Mouse (Mus musculus): ENCODE results near the gene Cyb5rl. TPM values are rescaled to one million over a fixed set of nuclear protein-coding genes. Genes with fewer than 3 reads are reported as not detected.
A peak's percentile ranks its signal among the peaks of the same experiment; 100 is the strongest.

The Cyb5rl gene
- polyA plus RNA-seq (2021), result 4.3 TPM

DNA sequence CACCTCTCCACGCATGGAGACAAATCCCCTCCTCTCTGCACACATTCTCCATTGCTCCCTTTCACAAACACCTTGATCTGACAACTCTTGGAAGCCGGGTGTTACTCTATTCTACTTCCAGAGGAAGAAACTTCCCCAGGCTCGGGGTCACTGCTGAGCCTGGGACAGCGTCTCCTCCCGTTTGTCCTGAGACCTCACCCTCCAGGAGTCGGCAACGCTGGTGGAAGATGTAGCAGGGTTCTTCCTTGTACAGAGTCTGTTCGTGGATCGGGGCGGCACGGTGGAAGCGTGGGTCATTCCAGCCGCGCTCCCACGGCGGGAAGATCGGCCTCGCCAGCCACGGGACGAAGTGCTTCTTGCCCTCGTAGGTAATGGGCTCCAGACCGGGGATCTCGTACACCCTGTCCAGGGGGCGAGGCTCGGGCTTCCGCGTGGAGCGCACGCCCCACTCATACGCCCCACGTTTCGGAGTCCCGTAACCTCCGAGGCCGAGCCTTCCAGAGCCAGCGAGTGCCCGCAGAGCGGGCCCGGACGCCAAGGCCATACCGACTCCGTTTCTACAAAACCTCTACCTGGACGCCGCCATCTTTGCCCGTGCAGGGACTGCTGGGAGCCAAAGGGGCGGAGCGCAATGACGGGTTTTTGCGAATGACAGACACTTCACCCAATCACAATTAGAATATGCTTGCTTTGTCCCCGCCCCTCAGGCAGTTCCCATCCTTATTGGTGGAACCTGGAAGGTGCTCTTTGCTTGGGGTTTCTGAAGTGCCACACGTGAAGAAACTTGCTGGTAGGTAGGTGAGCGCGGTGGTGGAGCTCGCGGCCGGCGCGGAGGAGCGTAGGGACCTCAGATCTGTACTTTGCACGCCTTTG, at the start of gene Cyb5rl, which contains the start of gene Mrpl37:
Gene Cyb5rl, plus strand, starts transcription at position 737 of the 873 bp plus-strand sequence.
Gene Mrpl37, minus strand, starts transcription at position 617 of the 873 bp plus-strand sequence.
- TF ChIP-seq CTCF (IDR thresholded peaks at IDR 0.05), result no peak
- H3K27me3 ChIP-seq, result no peaks in the 10 kb centered on the region
- in situ Hi-C loops (cut with MboI; ENCODE audit: low pct_unique_long_range_greater_than_20kb), result loop anchor here (5.0 kb wide), 1 partner anchor 101 kb away; no protein-coding TSS in a partner anchor
- DNase-seq (ENCODE audit: low read depth, low spot score) (peak; percentile 82), ATAC-seq (peak; percentile 94)
- CTCF ChIA-PET, result no interaction called here
- POLR2A ChIA-PET, result no interaction called here

DNA sequence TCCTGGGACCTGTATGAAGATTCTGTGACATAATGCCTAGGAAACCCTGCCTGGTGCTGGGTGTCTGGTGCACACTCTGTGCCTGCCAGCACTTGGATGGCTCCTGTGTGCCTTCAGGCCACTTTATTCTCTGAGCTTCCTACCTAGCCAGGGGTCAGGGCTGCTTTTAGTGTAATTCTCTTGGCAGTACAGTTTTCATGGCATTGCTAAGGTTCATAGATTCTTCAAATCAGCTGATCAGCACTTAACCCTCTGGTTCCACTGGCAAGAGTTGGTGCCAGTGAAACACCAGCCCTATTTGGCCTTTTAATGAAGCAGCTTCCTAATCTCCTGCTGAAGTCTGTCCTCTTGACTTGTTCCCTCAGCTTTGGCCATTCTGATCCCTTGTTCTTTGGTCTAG, 49.5 kb upstream of the Cyb5rl start:
- CTCF ChIA-PET, result interaction anchor here (1.3 kb wide), 1 partner anchor 27 kb away, joined by 3 read pairs; no protein-coding TSS in a partner anchor
- DNase-seq (ENCODE audit: low read depth, low spot score) (no peak), ATAC-seq (no peak)
- POLR2A ChIA-PET, result no interaction called here
- H3K27me3 ChIP-seq, result no peaks in the 10 kb centered on the region
- in situ Hi-C loops (cut with MboI; ENCODE audit: low pct_unique_long_range_greater_than_20kb), result no loop called here
- no peak for TF ChIP-seq CTCF (IDR thresholded peaks at IDR 0.05)

DNA sequence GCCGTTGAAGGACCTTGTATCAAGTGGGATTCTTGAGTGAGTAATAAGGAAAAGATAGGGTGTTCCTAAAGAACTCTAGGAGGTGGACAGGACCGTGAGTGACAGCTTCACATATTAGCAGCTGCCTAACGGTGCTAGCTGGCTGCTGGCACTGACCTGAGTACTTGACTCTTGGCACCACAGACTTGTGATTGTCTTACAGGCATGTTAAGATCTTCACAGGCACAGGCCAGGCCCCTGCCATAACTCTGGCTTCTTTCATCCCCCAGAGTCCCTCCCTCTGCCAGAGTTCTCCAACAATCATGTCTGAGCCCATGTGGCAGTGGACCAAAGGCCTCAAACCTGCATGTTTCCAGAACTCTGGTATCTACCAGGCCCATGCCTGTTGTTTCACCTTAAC, 48.3 kb upstream of the Cyb5rl start:
- no peak for TF ChIP-seq CTCF (IDR thresholded peaks at IDR 0.05)
- ATAC-seq (no peak), DNase-seq (ENCODE audit: low read depth, low spot score) (no peak)
- ChIA-PET POLR2A (interaction anchor here (0.6 kb wide), 1 partner anchor 81 kb away, joined by 4 read pairs; no protein-coding TSS in a partner anchor), CTCF (no interaction called here)
- in situ Hi-C loops (cut with MboI; ENCODE audit: low pct_unique_long_range_greater_than_20kb), result no loop called here
- H3K27me3 ChIP-seq, result no peaks in the 10 kb centered on the region

DNA sequence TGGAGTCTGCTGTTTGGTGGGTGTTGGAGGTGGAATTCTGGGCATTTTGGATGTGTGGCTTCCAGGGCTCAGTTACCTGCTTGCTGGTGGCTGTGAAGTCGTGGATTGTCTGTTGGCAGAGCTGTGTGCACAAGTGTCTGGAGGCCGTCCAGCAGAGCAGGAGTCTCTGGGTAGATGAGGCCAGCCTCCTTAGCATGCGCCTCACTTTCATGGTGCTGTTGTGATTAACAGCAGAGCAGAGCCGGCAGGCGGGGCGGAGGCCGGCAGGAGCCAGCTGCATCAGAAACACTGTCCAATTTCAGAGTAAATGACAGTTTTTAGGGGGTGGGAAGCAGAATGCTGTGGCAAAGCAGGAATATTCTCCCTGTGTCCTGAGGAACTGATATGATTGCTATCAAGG, 47.8 kb upstream of the Cyb5rl start:
- no peak for TF ChIP-seq CTCF (IDR thresholded peaks at IDR 0.05)
- no peak for ATAC-seq
- no peak for DNase-seq (ENCODE audit: low read depth, low spot score)
- POLR2A ChIA-PET, result no interaction called here
- CTCF ChIA-PET, result no interaction called here
- in situ Hi-C loops (cut with MboI; ENCODE audit: low pct_unique_long_range_greater_than_20kb), result no loop called here
- no peaks in the 10 kb centered on the region for H3K27me3 ChIP-seq

DNA sequence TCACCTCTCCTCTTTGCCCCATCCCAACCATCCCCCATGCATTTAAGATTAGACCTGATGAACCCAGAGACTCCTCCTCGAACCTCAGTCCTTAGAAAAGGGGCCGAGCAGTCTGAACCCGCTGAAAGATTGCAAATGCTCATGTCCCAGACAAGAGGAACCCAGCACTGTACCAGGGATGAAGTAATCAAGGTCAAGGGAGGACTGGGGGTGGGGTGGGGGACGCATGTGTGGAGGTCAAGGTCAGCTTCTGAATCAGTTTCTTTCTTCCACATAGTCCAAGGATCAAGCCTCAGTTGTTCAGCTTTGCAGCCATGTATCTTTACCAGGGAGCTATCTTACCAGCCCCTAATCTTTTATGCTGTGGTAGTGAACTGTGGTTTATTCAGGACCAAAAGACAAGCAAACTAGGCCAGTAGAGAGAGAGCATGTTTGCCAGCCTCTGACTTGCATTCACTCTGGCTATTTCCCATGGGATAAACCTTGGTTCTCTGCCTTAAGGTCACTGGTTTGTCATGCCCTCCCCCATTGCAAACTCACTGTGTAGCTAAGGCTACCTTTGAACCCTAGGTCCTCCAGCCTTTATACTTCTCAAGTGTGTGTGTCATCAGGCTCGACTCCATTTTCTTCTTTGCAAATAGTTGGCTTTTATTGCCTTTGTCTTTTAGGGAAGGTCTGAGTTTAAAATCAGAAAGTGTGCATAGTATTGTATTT, 46.3 kb upstream of the Cyb5rl start:
- TF ChIP-seq CTCF (IDR thresholded peaks at IDR 0.05), result no peak
- H3K27me3 ChIP-seq, result no peaks in the 10 kb centered on the region
- DNase-seq (ENCODE audit: low read depth, low spot score) (no peak), ATAC-seq (no peak)
- in situ Hi-C loops (cut with MboI; ENCODE audit: low pct_unique_long_range_greater_than_20kb), result no loop called here
- POLR2A ChIA-PET, result no interaction called here
- CTCF ChIA-PET, result no interaction called here

DNA sequence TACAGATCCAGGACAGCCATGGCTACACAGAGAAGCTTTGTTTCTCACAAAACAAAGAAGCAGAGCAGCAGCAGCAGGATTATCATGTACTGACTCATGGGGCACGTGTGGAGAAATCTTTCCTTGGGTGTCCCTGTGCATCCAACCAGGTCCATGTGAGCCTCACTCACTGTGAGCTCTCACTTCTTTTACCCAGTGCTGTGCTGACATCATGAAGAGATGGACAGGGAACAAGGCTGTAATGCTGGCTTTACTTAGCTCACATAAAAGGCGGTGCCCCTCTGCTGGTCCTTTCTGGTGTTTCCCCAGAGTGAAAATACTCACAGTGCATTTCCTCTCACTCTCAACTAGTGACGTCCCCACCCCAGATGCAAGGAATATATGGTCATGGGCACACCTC, 45.3 kb upstream of the Cyb5rl start:
- peak; percentile 54 for DNase-seq (ENCODE audit: low read depth, low spot score)
- ATAC-seq, result peak; percentile 67
- POLR2A ChIA-PET, result no interaction called here
- CTCF ChIA-PET, result interaction anchor here (1.0 kb wide), 1 partner anchor 143 kb away, joined by 5 read pairs; no protein-coding TSS in a partner anchor
- no peaks in the 10 kb centered on the region for H3K27me3 ChIP-seq
- TF ChIP-seq CTCF (IDR thresholded peaks at IDR 0.05), result no peak
- in situ Hi-C loops (cut with MboI; ENCODE audit: low pct_unique_long_range_greater_than_20kb), result no loop called here

DNA sequence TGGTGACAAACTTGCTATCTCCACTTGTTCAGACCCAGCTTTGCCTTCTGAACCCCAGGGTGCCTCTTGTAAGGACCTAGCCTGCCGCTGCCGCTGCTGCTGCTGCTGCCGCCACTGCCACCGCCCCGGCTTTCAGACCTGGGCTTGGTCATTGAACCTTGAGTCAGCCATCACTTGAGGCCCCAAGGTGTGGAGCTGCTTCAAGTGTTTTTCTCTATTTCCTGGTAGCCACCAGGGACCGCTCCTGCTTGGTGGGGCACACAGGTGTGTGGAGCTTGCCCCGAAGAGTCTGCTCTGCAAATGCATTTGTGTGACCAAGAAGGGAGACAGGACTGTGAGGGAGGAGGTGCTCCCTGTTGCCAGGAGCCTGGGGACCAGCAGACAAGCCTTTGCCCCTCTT, 41.9 kb upstream of the Cyb5rl start:
- ATAC-seq, result no peak
- POLR2A ChIA-PET, result no interaction called here
- CTCF ChIA-PET, result no interaction called here

DNA sequence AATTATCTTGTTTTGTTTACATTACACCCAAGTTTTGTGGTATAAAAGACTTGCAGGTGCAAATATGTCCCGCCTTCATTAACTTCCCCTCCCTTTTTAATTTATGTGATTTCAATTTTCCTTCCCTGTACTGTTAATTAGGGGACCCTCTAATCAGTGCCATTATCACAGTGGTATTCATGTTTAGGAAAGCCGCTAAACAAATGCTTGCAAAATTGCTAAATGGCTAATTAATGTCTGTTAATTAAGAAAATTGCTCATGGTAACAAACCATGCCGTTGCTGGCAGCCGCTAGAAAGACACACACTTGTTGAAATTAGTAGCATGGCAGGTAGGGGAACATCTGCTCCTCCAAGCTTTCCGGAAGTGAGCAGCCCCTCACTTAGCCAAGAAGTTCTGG, 41.4 kb upstream of the Cyb5rl start:
- in situ Hi-C loops (cut with MboI; ENCODE audit: low pct_unique_long_range_greater_than_20kb), result no loop called here
- no peaks in the 10 kb centered on the region for H3K27me3 ChIP-seq
- DNase-seq (ENCODE audit: low read depth, low spot score) (no peak), ATAC-seq (no peak)
- CTCF ChIA-PET, result no interaction called here
- no peak for TF ChIP-seq CTCF (IDR thresholded peaks at IDR 0.05)
- POLR2A ChIA-PET, result no interaction called here

More for the DNA sequence above, 41.9 kb upstream of the Cyb5rl start:
- no peaks in the 10 kb centered on the region for H3K27me3 ChIP-seq
- no peak for TF ChIP-seq CTCF (IDR thresholded peaks at IDR 0.05)
- in situ Hi-C loops (cut with MboI; ENCODE audit: low pct_unique_long_range_greater_than_20kb), result no loop called here
- no peak for DNase-seq (ENCODE audit: low read depth, low spot score)

DNA sequence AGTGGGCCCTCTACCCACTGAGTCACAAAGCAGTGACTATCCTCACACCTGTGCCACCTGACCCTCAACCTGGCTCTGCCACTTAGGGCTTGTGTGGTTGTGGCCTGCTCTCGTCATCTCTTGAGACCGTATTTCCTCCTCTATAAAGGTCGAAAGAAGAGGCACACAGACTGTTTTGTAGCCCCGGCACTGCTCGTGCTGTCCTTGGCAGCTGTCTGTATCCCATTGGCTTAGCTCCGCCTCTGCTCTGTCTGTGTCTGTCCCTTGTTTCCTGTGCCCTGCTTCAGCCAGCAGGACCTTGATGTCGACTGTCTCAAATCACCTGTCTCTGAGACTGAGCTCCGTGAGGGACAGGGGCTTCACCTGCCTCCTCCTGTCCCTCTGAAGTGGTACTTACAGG, 40.3 kb upstream of the Cyb5rl start:
- CTCF ChIA-PET, result no interaction called here
- no peak for ATAC-seq
- in situ Hi-C loops (cut with MboI; ENCODE audit: low pct_unique_long_range_greater_than_20kb), result no loop called here
- POLR2A ChIA-PET, result no interaction called here
- DNase-seq (ENCODE audit: low read depth, low spot score), result no peak
- no peaks in the 10 kb centered on the region for H3K27me3 ChIP-seq
- no peak for TF ChIP-seq CTCF (IDR thresholded peaks at IDR 0.05)

DNA sequence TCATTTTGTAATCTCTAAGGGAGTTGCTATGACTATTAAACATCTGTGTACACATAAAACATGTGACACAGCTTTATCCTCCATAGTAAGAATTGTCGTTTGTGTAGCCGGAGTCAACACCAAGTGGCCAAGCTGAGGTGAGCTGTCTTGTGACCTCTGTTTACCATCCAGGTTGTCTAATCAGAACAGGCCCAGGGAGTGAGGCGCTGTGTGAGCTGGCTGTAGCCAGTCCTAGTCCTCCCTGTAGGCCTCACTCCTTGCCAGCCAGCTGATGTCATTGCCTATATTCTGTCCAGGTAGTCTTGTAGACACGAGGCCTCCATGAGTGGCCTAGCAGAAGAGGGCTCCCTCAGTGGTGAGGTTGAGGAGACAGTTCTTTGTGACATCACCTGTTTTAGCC, 31.1 kb upstream of the Cyb5rl start:
- ChIA-PET POLR2A (no interaction called here), CTCF (no interaction called here)
- no peak for ATAC-seq
- in situ Hi-C loops (cut with MboI; ENCODE audit: low pct_unique_long_range_greater_than_20kb), result no loop called here
- H3K27me3 ChIP-seq, result no peaks in the 10 kb centered on the region
- TF ChIP-seq CTCF (IDR thresholded peaks at IDR 0.05), result no peak
- no peak for DNase-seq (ENCODE audit: low read depth, low spot score)

DNA sequence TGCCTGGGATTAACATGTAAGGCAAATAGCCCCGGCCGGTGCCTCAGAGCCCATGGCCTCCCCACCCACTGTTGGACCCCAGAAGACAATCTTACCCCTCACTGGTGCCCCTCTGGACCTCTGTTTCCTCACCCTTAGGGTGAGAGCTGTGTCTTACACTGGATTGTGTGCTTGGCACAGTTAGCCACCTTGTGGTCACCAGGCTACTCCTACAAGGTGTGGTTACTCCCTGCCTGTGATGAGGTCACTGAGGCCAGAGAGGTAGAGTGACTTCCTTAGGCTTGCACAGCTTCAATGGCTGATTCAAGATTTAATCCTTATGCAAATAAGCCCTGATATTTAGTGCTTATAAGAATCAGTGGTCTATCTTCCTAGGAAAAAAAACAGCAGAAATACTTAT, 29.8 kb upstream of the Cyb5rl start:
- ChIA-PET POLR2A (interaction anchor here (0.6 kb wide), 1 partner anchor 410 kb away, joined by 3 read pairs; no protein-coding TSS in a partner anchor), CTCF (no interaction called here)
- in situ Hi-C loops (cut with MboI; ENCODE audit: low pct_unique_long_range_greater_than_20kb), result no loop called here
- TF ChIP-seq CTCF (IDR thresholded peaks at IDR 0.05), result no peak
- DNase-seq (ENCODE audit: low read depth, low spot score) (no peak), ATAC-seq (no peak)
- H3K27me3 ChIP-seq, result no peaks in the 10 kb centered on the region

Measured in Patski (cell line).